Mouse (Mus musculus) neural tube, embryonic 11.5 days (tissue): ENCODE measurements around the gene Casp2. TPM values are rescaled to one million over a fixed set of nuclear protein-coding genes. Genes with fewer than 3 reads are reported as not detected.

Experiments used
- ATAC-seq: fragments of 200-750 bp; cut with Nextera tagmentation; 2 replicates; pipeline ENCODE4 v1.8.0; 2017; ENCODE audit warnings: moderate number of reproducible peaks, mild to moderate bottlenecking, moderate TSS enrichment, moderate library complexity; ENCODE audit not compliant: insufficient read depth, low FRiP score, low TSS enrichment
- DNase-seq: peaks from one replicate; pipeline ENCODE4 v3.0.0-alpha.2; 2015; ENCODE audit warnings: low spot score
- H3K27ac ChIP-seq: fragments of 300-500 bp; sonication (generic); 2 replicates; pipeline ENCODE4 v1.5.1; 2014; ENCODE audit warnings: low read depth, mild to moderate bottlenecking, low read length
- H3K27me3 ChIP-seq: fragments of 300-500 bp; sonication (generic); 2 replicates; pipeline ENCODE4 v1.6.1; 2014; ENCODE audit warnings: mild to moderate bottlenecking, low read length, mixed read lengths; ENCODE audit not compliant: control insufficient read depth, insufficient read depth
- H3K36me3 ChIP-seq: fragments of 300-500 bp; sonication (generic); 2 replicates; pipeline ENCODE4 v1.6.1; 2014; ENCODE audit warnings: mild to moderate bottlenecking, low read length, moderate library complexity, mixed read lengths; ENCODE audit not compliant: control insufficient read depth, insufficient read depth
- H3K4me1 ChIP-seq: fragments of 300-500 bp; sonication (generic); 2 replicates; pipeline ENCODE4 v1.6.1; 2014; ENCODE audit warnings: low read length, mixed read lengths; ENCODE audit not compliant: control insufficient read depth, insufficient read depth
- H3K4me2 ChIP-seq: fragments of 300-500 bp; sonication (generic); 2 replicates; pipeline ENCODE4 v1.6.1; 2014; ENCODE audit warnings: low read depth, mild to moderate bottlenecking, moderate library complexity
- H3K4me3 ChIP-seq: fragments of 300-500 bp; sonication (generic); 2 replicates; pipeline ENCODE4 v1.5.1; 2014; ENCODE audit warnings: low read depth, low read length
- H3K9ac ChIP-seq: fragments of 300-500 bp; sonication (generic); 2 replicates; pipeline ENCODE4 v1.6.1; 2014; ENCODE audit warnings: mild to moderate bottlenecking, low read length
- H3K9me3 ChIP-seq: fragments of 300-500 bp; sonication (generic); 2 replicates; pipeline ENCODE4 v1.6.1; 2016; ENCODE audit warnings: low read length; ENCODE audit not compliant: control insufficient read depth
- WGBS: fragments of 180-500 bp; shearing (Covaris S2); extraction: QIAGEN DNeasy Blood & Tissue Kit; methylation state at CpG from one replicate; pipeline ENCODE4 v1.1.7; 2014; 5-methylcytosine and 5-hydroxymethylcytosine counted together
- polyA plus RNA-seq: library from polyadenylated mRNA; unstranded; fragments of >200 nt; fragmentation: Nextera tagmentation; extraction: Ambion mirVana; gene quantifications from 2 replicates; pipeline ENCODE4 v1.2.1, GENCODE M21; 2014

Casp2 gene
- polyA plus RNA-seq, 1 experiment from 2014 or later, result 72.0 TPM

- no peak within 1 kb of the TSS for H3K4me2 ChIP-seq
- H3K27me3 ChIP-seq, result no peaks in the 10 kb centered on the region
- WGBS, result 16% methylated on average over 20 of the region's 20 CpGs
- no peak within 1 kb of the TSS for H3K27ac ChIP-seq
- H3K36me3 ChIP-seq, result no peaks in the 10 kb centered on the region
- no peak within 1 kb of the TSS for H3K9ac ChIP-seq
- DNase-seq (no peak), ATAC-seq (no peak)
- 0 out of 2 replicates have a peak, but pooled peaks cover 2% of the 10 kb centered on the region for H3K4me1 ChIP-seq
- H3K9me3 ChIP-seq, result no peaks in the 10 kb centered on the region
- no peak within 1 kb of the TSS for H3K4me3 ChIP-seq
Measured at GRCm38 (mm10) chr6:42261524-42262170, 3.1 kb upstream of the Casp2 start, which contains the start of gene Tmem139. Tmem139 (plus strand) TSS chr6:42261970.

GRCm38 (mm10) chr6:42265391-42266330 lies 876 bp downstream of the Casp2 start:
- no peaks in the 10 kb centered on the region for H3K9me3 ChIP-seq
- peaks cover 14% of the 10 kb centered on the region for H3K36me3 ChIP-seq
- H3K4me2 ChIP-seq, result peak overlapping the region; percentile 71
- under 1% methylated on average over 21 of the region's 21 CpGs for WGBS
- peak overlapping the region; percentile 76 for H3K4me3 ChIP-seq
- H3K27me3 ChIP-seq, result no peaks in the 10 kb centered on the region
- H3K27ac ChIP-seq, result peak overlapping the region; percentile 67; the same call in 1 of the 2 replicates
- peak overlapping the region; percentile 90 for H3K9ac ChIP-seq
- DNase-seq (peak; percentile 30), ATAC-seq (no peak)
- 0 out of 2 replicates have a peak, but pooled peaks cover 2% of the 10 kb centered on the region for H3K4me1 ChIP-seq

- Histone ChIP-seq H3K4me3 (no peak overlapping the region), H3K36me3 (peaks cover 26% of the 10 kb centered on the region)
- no peak for DNase-seq
Measured at GRCm38 (mm10) chr6:42270817-42271216, 6.0 kb downstream of the Casp2 start.

GRCm38 (mm10) chr6:42276151-42276550 lies 11.4 kb downstream of the Casp2 start:
- Histone ChIP-seq H3K36me3 (peaks cover 33% of the 10 kb centered on the region), H3K9ac (no peak overlapping the region), H3K4me3 (no peak overlapping the region), H3K27me3 (no peaks in the 10 kb centered on the region), H3K4me1 (no peaks in the 10 kb centered on the region), H3K4me2 (no peak overlapping the region), H3K9me3 (no peaks in the 10 kb centered on the region), H3K27ac (no peak overlapping the region)
- 88% methylated on average over 2 of the region's 2 CpGs for WGBS
- ATAC-seq (no peak), DNase-seq (no peak)

More at GRCm38 (mm10) chr6:42270817-42271216, 6.0 kb downstream of the Casp2 start:
- Histone ChIP-seq H3K9me3 (no peaks in the 10 kb centered on the region), H3K27ac (no peak overlapping the region), H3K27me3 (no peaks in the 10 kb centered on the region), H3K4me1 (0 out of 2 replicates have a peak, but pooled peaks cover 2% of the 10 kb centered on the region), H3K9ac (no peak overlapping the region), H3K4me2 (no peak overlapping the region)
- ATAC-seq, result no peak

GRCm38 (mm10) chr6:42282865-42283528 lies 18.2 kb downstream of the Casp2 start:
- H3K4me1 ChIP-seq, result no peaks in the 10 kb centered on the region
- H3K27me3 ChIP-seq, result no peaks in the 10 kb centered on the region
- no peak overlapping the region for H3K27ac ChIP-seq
- H3K4me2 ChIP-seq, result no peak overlapping the region
- peaks cover 16% of the 10 kb centered on the region for H3K36me3 ChIP-seq
- H3K4me3 ChIP-seq, result no peak overlapping the region
- ATAC-seq (no peak), DNase-seq (no peak)
- no peak overlapping the region for H3K9ac ChIP-seq
- 89% methylated on average over 5 of the region's 5 CpGs for WGBS
- no peaks in the 10 kb centered on the region for H3K9me3 ChIP-seq

GRCm38 (mm10) chr6:42286448-42286847 lies 21.7 kb downstream of the Casp2 start, which contains the start of gene Clcn1:
Clcn1 (plus strand) TSS chr6:42286685.
- H3K9ac ChIP-seq, result no peak within 1 kb of the TSS
- H3K27me3 ChIP-seq, result no peaks in the 10 kb centered on the region
- ATAC-seq (0 out of 2 replicates have a peak, but pooled peaks have one; percentile 43), DNase-seq (no peak)
- no peak within 1 kb of the TSS for H3K27ac ChIP-seq
- no peak within 1 kb of the TSS for H3K4me3 ChIP-seq
- H3K36me3 ChIP-seq, result peaks cover 2% of the 10 kb centered on the region; the same call in 1 of the 2 replicates
- WGBS, result 73% methylated on average over 5 of the region's 5 CpGs
- no peaks in the 10 kb centered on the region for H3K4me1 ChIP-seq
- H3K9me3 ChIP-seq, result no peaks in the 10 kb centered on the region
- H3K4me2 ChIP-seq, result no peak within 1 kb of the TSS

- ATAC-seq, result no peak
- Histone ChIP-seq H3K4me1 (no peaks in the 10 kb centered on the region), H3K4me2 (no peak overlapping the region), H3K9ac (no peak overlapping the region), H3K9me3 (no peaks in the 10 kb centered on the region), H3K36me3 (no peaks in the 10 kb centered on the region; the same call in none of the 2 replicates), H3K27ac (no peak overlapping the region), H3K27me3 (no peaks in the 10 kb centered on the region), H3K4me3 (no peak overlapping the region)
- no peak for DNase-seq
Measured at GRCm38 (mm10) chr6:42287562-42287961, 22.8 kb downstream of the Casp2 start.

GRCm38 (mm10) chr6:42293327-42293726 lies 28.5 kb downstream of the Casp2 start:
- Histone ChIP-seq H3K4me1 (no peaks in the 10 kb centered on the region), H3K9ac (no peak overlapping the region), H3K27ac (no peak overlapping the region), H3K9me3 (no peaks in the 10 kb centered on the region), H3K27me3 (no peaks in the 10 kb centered on the region), H3K4me3 (no peak overlapping the region), H3K36me3 (no peaks in the 10 kb centered on the region; the same call in none of the 2 replicates), H3K4me2 (no peak overlapping the region)
- ATAC-seq (no peak), DNase-seq (no peak)
- WGBS, result 91% methylated on average over 6 of the region's 6 CpGs
